Mouse (Mus musculus) mammary gland, adult 2 months (tissue): ENCODE data around the gene Henmt1. TPM values are rescaled to one million over a fixed set of nuclear protein-coding genes. Genes with fewer than 3 reads are reported as not detected.

Experiments
- polyA plus RNA-seq: library from polyadenylated mRNA; depleted of rRNA; stranded (reverse); fragments of >200 nt; gene quantifications from 2 replicates; pipeline ENCODE4 v1.2.3, GENCODE M21; 2012; ENCODE audit warnings: low replicate concordance; rRNA removed

The Henmt1 gene
- polyA plus RNA-seq = 0.08 and 0.23 TPM in 2 replicates

GRCm38 (mm10) chr3:108939573-108939972 lies at the start of gene Henmt1:
TSS of gene Henmt1 (plus strand) at chr3:108939873.

GRCm38 (mm10) chr3:108889908-108890307 lies 49.8 kb upstream of the Henmt1 start, which contains the start of gene Fndc7:
TSS of gene Fndc7 (minus strand) at chr3:108890008.

GRCm38 (mm10) chr3:108911548-108912413 lies 27.9 kb upstream of the Henmt1 start, which contains the start of gene Prpf38b:
TSS of gene Prpf38b (minus strand) at chr3:108911727.

GRCm38 (mm10) chr3:108940001-108940633 lies 444 bp downstream of the Henmt1 start, which contains the start of gene Gm9857:
TSS of gene Gm9857 (minus strand) at chr3:108940445.

Other genes with a start within 250 kb of the Henmt1 start
- gene Gpsm2, start 217.6 kb upstream of the Henmt1 start, polyA plus RNA-seq = 2.8 and 4.0 TPM in 2 replicates
- 0.10 and 0.36 TPM in 2 replicates for gene Aknad1, start 200.2 kb upstream of the Henmt1 start, polyA plus RNA-seq
- 5.3 and 14.7 TPM in 2 replicates for gene Stxbp3, start 99.3 kb upstream of the Henmt1 start, polyA plus RNA-seq
- gene Fndc7, start 49.9 kb upstream of the Henmt1 start, polyA plus RNA-seq = 0.65 and 2.3 TPM in 2 replicates
- 40.0 and 126 TPM in 2 replicates for gene Prpf38b, start 28.1 kb upstream of the Henmt1 start, polyA plus RNA-seq
- gene Gm9857, start 572 bp downstream of the Henmt1 start, polyA plus RNA-seq = not detected in 2 replicates
- 7.0 and 17.5 TPM in 2 replicates for gene Fam102b, start 87.7 kb downstream of the Henmt1 start, polyA plus RNA-seq
- not detected in 2 replicates for gene Slc25a54, start 140.6 kb downstream of the Henmt1 start, polyA plus RNA-seq
- 5.7 and 11.2 TPM in 2 replicates for gene Slc25a24, start 183.3 kb downstream of the Henmt1 start, polyA plus RNA-seq